Mouse (Mus musculus): ENCODE measurements around the gene Hdc. TPM values are rescaled to one million over a fixed set of nuclear protein-coding genes. Genes with fewer than 3 reads are reported as not detected.

The Hdc gene
- polyA plus RNA-seq, 1 experiment from 2014 or later, result 9.2 TPM

DNA sequence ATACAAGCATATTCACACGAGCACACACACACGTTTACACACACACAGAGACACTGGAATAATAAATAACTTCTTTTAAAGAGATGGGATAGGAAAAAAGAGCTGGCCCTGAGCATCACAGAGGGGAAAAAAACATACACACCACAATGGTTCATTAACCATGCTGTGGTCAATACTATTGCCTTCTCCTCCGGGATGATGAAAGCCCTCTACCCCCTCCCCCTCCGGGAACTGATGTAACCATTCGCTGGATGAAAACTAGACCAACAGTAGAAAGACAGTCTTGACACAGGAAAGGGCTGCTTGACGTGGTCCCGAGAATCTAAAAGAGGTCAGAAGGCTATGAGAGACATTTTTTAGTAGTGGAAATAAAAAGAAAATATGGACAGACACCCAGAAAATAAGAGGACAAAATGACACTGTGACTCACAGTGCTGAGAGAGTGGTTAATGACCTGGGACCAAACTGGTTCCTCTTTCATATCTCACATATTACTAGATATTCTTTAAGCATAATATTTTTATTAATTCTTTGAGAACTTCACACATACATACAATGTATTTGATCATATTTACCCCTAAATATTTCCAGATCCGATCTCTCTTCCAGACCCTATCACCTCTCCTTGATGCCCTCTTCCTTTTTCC lies 67.7 kb downstream of the Hdc start:
- peaks cover 62% of the 10 kb centered on the region for H3K27me3 ChIP-seq
- H3K36me3 ChIP-seq, result no peaks in the 10 kb centered on the region
- no peak overlapping the region for H3K4me3 ChIP-seq
- H3K9ac ChIP-seq, result no peak overlapping the region
- WGBS, result 78% methylated on average over 8 of the region's 8 CpGs
- peaks cover 13% of the 10 kb centered on the region for H3K4me1 ChIP-seq (replicated peaks)
- H3K27ac ChIP-seq, result no peak overlapping the region
- no peak overlapping the region for H3K4me2 ChIP-seq
- H3K9me3 ChIP-seq (replicated peaks), result no peaks in the 10 kb centered on the region
- ATAC-seq (replicated peaks; ENCODE audit: insufficient number of reproducible peaks, insufficient read depth, low FRiP score, low read depth), result no peak

DNA sequence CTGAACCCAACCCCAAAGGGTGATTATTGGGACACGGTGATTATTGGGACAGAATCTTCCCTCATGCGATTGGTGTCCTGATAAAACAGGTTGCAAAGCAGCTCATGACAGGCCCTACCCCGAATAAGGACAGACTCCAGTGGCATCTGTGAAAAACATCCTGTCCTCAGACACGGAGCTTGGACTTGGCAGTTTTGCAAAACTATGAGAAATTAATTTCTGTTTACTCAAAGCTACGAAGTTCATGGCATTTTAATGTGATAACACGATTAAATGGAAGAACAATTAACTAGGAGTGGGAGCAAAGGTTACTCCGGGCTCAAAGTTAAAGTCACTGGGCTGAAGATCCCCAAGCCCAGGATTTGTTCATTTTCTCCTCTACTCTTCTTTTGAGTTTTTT lies 69.4 kb downstream of the Hdc start:
- H3K36me3 ChIP-seq, result no peaks in the 10 kb centered on the region
- H3K27ac ChIP-seq, result no peak overlapping the region
- H3K27me3 ChIP-seq, result peaks cover 50% of the 10 kb centered on the region
- H3K4me1 ChIP-seq (replicated peaks), result peaks cover 13% of the 10 kb centered on the region
- ATAC-seq (replicated peaks; ENCODE audit: insufficient number of reproducible peaks, insufficient read depth, low FRiP score, low read depth), result no peak
- no peak overlapping the region for H3K9ac ChIP-seq
- H3K4me2 ChIP-seq, result no peak overlapping the region
- WGBS, result 80% methylated on average over 7 of the region's 7 CpGs
- H3K9me3 ChIP-seq (replicated peaks), result no peaks in the 10 kb centered on the region
- H3K4me3 ChIP-seq, result no peak overlapping the region

DNA sequence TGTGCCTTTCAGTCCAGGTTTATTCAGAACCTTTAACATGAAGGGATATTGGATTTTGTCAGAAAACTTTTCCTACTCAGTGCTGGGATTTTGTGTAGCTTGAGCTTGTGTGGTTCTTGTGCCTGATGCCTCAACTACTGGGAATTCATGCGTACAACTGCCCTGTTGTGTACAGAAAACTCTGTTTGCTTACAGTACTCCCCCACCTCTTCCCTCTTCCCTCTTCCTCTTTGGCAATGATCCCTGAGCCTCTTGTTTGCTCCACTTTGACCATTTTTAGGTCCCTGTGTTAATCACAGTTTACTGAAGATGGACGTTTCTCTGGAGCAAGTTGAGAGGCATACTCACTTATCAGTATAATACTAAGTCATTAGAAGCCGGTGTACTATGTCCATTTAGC lies 72.7 kb downstream of the Hdc start:
- Histone ChIP-seq H3K4me2 (no peak overlapping the region), H3K27ac (no peak overlapping the region), H3K9me3 (replicated peaks) (no peaks in the 10 kb centered on the region), H3K4me1 (replicated peaks) (no peaks in the 10 kb centered on the region), H3K27me3 (peaks cover 17% of the 10 kb centered on the region), H3K4me3 (no peak overlapping the region), H3K36me3 (no peaks in the 10 kb centered on the region), H3K9ac (no peak overlapping the region)
- WGBS, result 72% methylated on average over 3 of the region's 3 CpGs
- ATAC-seq (replicated peaks; ENCODE audit: insufficient number of reproducible peaks, insufficient read depth, low FRiP score, low read depth), result no peak

DNA sequence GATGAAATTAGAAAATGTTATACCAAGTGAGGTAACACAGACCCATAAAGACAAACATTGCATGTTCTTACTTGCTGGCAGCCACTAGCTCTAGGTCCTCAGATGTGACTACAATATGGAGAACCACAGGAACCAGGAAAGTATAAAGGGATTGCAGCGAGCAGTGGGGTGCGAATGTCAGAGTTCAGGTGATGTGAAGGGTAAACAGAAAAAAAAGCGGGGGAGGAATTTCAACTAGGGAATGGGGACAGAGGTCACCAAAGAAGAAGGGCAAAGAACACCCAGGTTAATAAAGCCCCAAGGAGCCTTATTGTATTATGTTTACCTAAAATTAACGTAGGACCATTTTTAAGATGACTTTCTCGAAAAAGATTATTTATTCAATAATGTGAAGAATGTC lies 73.8 kb downstream of the Hdc start:
- ATAC-seq (replicated peaks; ENCODE audit: insufficient number of reproducible peaks, insufficient read depth, low FRiP score, low read depth), result no peak
- H3K4me3 ChIP-seq, result no peak overlapping the region
- no peaks in the 10 kb centered on the region for H3K36me3 ChIP-seq
- 0 out of 2 replicates have a peak, but pooled peaks cover 6% of the 10 kb centered on the region for H3K4me1 ChIP-seq (replicated peaks)
- no peak overlapping the region for H3K4me2 ChIP-seq
- H3K9ac ChIP-seq, result no peak overlapping the region
- H3K27ac ChIP-seq, result no peak overlapping the region
- WGBS, result 70% methylated on average over 5 of the region's 5 CpGs
- no peaks in the 10 kb centered on the region for H3K9me3 ChIP-seq (replicated peaks)
- H3K27me3 ChIP-seq, result peaks cover 8% of the 10 kb centered on the region; the same call in 1 of the 2 replicates

Other genes starting within 250 kb of the Hdc start
- gene Atp8b4, start 118.6 kb downstream of the Hdc start, polyA plus RNA-seq (2015; fragmentation: Nextera tagmentation; extraction: Ambion mirVana), result 0.34 and 3.0 TPM in 2 replicates
- 0.24 and 1.1 TPM in 2 replicates for gene Slc27a2, start 66.9 kb downstream of the Hdc start, polyA plus RNA-seq (2015; fragmentation: Nextera tagmentation; extraction: Ambion mirVana)
- 28.5 and 32.6 TPM in 2 replicates for gene Gabpb1, start 57.0 kb upstream of the Hdc start, polyA plus RNA-seq (2015; fragmentation: Nextera tagmentation; extraction: Ambion mirVana)
- gene Usp8, start 88.0 kb upstream of the Hdc start, polyA plus RNA-seq (2015; fragmentation: Nextera tagmentation; extraction: Ambion mirVana), result 26.8 and 30.7 TPM in 2 replicates
- 1.8 and 2.2 TPM in 2 replicates for gene Usp50, start 164.2 kb upstream of the Hdc start, polyA plus RNA-seq (2015; fragmentation: Nextera tagmentation; extraction: Ambion mirVana)

Data from heart, embryonic 15.5 days (tissue).